Mouse (Mus musculus): ENCODE results near the gene Arhgap10.

Arhgap10 gene

GRCm38 (mm10) chr8:77516845-77517244 lies 908 bp downstream of the Arhgap10 start:
- DNase-seq (ENCODE audit: low read depth, low spot score): peak; percentile 36

DNA sequence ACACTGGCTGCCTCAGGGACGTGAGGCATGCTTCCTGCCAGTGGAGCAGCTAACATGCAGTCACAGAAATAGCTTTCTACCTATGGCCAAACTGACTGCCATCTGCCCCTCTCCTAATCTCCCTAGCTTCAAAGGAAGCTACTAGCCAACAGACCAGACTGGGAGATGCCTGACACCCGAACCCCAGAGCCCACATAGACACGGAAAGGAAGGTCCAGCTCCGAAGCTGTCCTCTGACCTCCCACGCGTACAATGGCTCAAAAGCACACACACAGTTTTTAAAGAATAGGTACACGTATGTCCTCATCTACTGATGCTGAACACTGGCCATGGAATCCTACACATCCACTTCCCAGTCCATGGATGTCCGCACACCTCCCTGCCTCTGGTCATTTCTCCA lies 2.0 kb downstream of the Arhgap10 start:
- DNase-seq (ENCODE audit: low read depth, low spot score): no peak

DNA sequence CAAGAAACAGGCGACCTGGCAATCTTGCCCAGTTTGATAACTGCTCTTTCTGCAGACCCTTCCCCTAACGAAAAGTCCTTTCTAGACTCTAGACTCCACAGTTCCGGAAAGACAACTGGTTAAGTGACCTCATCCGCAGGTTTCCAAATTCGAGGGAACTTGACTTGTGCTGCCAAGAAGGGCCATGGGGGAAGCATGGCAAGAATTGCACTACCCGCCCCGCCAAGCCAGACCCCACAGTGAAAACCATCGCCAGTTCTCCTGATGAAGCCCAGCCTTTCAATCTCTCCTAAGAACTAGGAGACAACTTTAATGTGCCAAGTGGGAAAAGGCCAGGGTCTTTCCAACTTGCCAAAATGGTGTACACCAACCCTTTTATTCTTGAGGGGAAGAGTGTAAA lies 2.6 kb downstream of the Arhgap10 start:
- DNase-seq (ENCODE audit: low read depth, low spot score): no peak

DNA sequence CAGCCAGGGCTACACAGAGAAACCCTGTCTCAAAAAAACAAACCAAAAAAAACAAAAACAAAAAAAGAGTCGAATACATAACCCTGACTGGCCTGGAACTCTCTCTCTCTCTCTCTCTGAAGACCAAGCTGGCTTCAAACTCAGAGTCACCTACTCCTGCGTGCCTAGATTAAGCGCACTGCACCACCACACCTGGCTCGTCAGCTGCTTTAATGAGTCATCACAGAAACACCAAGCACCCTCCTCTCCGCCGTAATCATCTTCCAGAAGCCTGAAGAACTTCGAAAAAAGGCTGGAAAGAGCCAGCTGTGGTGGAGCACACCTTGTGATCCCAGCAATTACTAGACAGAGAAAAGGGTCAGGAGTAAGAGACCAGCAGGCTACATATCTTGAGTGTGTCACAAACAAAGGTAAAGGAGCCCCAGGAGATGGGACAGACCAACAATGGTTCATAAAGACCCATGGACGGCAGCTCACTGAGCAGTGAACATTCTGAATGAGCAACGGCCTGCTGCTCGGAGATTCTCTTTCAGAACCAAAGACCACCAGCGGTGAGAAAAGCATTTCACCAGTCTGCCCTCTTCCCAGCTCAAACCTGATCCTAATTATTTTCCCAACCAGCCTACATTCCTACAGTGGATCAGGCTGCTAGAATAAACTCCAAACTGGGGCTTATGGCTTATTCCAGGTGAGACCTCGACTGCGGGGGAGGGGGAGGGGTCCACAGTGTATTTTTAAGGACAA lies 5.8 kb downstream of the Arhgap10 start:
- peak; percentile 47 for DNase-seq (ENCODE audit: low read depth, low spot score)

- DNase-seq (ENCODE audit: low read depth, low spot score): no peak
These were observed 7.3 kb downstream of the Arhgap10 start for GRCm38 (mm10) chr8:77510426-77510825.

- no peak for DNase-seq (ENCODE audit: low read depth, low spot score)
These were observed 8.7 kb downstream of the Arhgap10 start for GRCm38 (mm10) chr8:77509044-77509443.

DNA sequence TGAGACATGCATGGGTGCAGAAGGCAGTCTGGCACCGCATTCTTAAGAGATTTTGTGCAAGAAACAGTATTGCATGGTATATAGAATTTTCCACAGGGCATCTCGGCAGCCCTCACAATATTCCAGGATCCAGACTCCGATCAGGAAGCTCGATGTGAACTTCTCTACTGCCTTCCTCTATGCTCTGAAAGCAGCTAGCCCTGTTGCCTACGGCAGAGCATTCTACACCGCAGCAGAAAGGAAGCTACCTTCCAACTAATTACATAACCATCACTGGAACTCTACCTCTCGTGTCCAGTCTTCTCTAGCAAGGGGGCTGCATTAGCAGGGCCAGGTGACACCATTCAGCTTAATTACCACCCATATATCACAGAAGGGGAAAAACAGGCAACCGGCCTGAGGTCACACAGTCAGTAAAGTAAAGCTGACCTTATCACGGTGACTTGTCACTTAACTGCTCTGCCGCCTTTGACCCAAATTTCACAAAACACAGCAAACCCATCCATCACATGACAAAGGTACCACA lies 10.2 kb downstream of the Arhgap10 start:
- no peak for DNase-seq (ENCODE audit: low read depth, low spot score)

DNA sequence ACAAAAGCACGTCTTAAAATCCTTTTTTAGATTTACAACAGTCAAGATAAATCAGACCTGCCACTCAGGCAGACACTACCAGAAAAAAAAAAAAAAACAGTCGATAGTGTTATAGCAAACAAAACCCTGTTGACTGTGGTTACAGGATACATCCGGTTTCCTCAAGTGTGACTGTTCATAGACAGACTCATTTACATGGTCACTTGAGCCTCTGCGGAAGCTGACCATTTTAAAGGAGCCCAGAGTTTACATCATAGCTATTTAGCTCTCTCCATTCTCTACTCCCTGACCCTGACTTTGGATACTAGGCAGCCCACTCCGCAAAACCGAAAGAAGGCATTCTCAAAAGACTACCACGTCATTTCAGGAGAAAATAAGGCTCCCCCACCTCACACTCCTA lies 11.2 kb downstream of the Arhgap10 start:
- DNase-seq (ENCODE audit: low read depth, low spot score): no peak

GRCm38 (mm10) chr8:77502547-77502946 lies 15.2 kb downstream of the Arhgap10 start:
- no peak for DNase-seq (ENCODE audit: low read depth, low spot score)

DNA sequence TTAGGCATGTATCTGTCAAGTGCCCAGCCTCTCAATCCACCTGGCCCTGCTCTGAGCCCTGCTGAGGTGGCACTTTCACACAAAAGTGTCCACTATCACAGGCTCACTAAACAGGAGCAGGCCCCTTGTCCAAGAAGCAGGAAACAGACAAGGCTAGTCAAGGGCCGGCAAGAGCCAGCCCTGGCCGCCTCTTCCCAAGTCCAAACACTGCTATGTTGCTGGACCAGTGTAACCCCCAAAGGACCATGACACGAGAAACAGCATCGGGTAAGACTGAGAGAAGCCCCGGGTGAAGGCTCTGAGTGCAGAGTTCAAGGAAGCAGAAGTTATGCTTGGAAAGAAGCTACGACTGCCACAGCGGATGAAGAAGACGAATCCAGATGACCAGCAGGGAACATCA lies 16.6 kb downstream of the Arhgap10 start:
- DNase-seq (ENCODE audit: low read depth, low spot score): no peak

DNA sequence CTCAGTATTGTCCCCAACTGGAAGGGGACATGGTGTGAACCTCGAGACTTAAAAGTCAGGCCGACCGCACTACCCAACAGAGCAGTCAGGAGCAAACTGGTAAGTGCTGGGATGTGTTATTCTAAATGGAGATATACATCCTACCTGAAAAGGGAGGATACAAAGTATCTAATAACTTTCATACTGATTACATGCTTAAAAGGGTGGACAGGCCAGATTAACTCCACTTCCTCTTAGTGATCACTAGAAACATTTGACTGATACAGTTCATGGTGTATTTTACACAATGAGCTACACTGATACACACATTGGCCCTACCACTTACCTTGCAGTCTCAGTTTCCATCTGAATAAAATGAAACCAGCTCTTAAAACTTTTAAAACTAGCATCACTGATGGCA lies 17.5 kb downstream of the Arhgap10 start:
- DNase-seq (ENCODE audit: low read depth, low spot score): no peak

GRCm38 (mm10) chr8:77497442-77497841 lies 20.3 kb downstream of the Arhgap10 start:
- DNase-seq (ENCODE audit: low read depth, low spot score): no peak

DNA sequence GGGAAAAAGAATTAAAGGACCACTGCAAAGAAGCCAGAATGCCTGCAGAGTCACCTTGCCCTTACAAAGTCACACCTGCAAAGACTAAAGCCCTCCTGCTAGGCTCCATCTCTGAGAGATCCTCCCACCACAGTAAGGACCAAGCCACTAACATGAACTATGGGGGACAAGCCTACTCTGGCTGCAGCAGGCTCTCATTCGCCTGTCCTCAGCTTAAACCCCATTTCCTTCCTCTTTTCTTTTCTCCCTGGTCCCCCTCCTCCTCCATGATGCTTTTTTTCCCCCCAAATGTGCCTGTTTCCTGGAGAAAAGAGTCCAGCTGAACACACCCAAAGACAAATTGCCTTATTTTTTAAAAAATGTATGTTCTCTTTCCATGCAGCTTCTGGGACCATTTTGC lies 21.5 kb downstream of the Arhgap10 start:
- DNase-seq (ENCODE audit: low read depth, low spot score): no peak

DNA sequence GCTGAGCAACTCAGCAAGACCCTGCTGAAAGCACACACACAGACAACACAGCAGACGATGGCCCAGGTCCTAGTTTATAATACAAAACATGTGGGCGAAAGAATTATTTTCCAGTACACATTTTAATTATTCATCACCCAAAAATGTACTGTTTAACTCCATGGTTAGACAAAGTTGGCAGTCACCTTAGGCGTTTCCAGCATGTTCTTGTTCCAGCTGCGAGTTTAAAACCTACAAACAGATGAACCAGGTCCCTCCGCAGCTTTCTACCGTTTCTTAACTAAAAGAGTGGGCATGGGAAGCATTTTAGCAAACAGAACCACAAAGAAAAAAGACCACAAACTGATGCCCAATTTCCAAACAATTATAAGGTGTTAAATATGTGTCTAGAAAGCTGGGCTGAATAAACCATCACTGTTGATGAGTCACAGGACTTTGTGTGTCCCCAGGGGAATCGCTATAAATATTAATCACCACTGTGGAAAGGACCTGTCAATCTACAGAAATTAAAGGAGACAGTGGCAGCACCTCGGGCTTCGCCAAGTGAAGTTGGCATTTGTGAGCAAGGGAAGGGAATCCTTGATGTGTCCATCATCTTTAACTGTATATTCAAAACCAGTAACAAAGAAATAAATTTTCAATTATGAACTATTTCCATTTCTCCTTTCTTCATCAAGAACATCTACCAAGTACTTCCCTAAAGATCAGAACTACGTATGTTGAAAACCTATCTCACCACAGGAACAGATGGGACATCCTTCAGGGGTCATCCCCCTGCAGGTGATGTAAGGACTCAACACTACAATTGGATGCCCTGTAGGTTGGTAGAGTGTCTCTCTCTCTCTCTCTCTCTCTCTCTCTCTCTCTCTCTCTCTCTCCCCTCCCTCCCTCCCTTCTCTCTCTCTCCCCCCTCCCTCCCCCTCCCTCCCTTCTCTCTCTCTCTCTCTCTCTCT lies 23.1 kb downstream of the Arhgap10 start:
- no peak for DNase-seq (ENCODE audit: low read depth, low spot score)

- no peak for DNase-seq (ENCODE audit: low read depth, low spot score)
These were observed 25.2 kb downstream of the Arhgap10 start for GRCm38 (mm10) chr8:77492356-77493058.

DNA sequence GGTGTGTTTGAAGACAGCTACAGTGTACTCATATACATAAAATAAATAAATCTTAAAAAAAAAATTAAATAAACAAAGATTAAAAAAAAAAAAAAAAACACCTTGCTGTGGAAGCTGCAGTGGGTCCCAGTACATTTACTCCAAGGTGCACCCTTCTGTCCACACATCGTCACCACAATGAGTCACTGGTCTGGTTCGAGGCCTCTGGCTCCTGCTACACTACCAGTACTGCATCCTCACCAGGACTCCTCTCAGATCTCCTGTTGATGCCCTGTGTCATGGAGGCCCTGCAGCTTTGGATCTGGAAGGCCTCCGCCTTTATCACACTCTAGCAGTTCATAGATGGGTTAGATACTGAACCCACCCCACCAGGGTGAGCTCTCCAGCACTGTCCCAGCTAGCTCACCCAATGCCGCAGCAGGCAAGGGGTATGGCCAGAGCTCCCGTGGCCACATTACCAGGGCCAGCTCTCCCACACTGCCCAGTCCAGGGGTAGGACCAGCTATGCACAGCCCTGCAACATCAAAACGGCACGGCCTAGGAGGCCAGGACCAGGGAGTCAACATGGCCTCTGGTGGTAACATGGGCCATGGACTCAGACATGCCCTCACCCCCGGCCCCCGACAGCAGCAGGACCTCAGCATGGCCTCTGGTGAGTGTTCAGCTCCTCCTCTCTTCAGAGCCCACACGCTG lies 26.4 kb downstream of the Arhgap10 start:
- no peak for DNase-seq (ENCODE audit: low read depth, low spot score)

DNA sequence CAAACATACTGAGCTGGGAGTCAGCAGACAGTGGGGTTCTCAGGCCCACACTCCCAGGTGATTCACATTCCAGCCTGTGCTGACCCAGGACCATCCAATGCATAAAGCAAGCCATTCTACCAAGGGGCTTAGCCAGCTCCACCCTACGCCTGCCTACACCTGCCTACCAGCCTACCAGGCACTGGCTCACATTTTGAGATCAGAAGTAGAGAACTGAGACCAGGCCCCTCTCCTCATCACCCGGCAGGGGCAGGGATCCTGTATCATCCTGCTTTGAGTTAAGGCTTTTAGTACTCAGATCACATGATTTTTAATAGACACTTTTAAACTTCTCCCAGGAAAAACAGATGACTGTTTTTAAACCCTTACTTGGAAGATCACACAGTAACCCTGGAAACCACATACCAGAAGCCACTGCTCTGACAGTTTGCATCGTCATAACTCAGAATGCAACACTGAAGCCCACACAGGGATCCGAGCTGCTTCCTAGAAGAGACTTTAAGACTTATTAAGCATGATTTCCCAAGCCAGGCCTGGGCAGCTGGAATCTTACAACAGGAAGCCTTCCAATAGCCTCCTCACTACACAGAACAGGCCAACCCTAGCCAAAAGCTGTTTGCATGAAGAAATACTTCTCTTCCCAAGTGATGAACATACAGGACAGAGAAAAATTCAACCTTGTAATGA lies 27.5 kb downstream of the Arhgap10 start:
- DNase-seq (ENCODE audit: low read depth, low spot score): no peak

GRCm38 (mm10) chr8:77489235-77489634 lies 28.5 kb downstream of the Arhgap10 start:
- DNase-seq (ENCODE audit: low read depth, low spot score): no peak

GRCm38 (mm10) chr8:77488215-77488606 lies 29.5 kb downstream of the Arhgap10 start:
- no peak for DNase-seq (ENCODE audit: low read depth, low spot score)

GRCm38 (mm10) chr8:77487590-77488214 lies 30.1 kb downstream of the Arhgap10 start:
- DNase-seq (ENCODE audit: low read depth, low spot score): no peak

Data from mesoderm, embryonic 11.5 days (tissue).